Mouse (Mus musculus): ENCODE results near the gene Sap30bp.

GRCm38 (mm10) chr11:115995256-115995655 is 62.2 kb downstream of the Sap30bp start:
- TF ChIP-seq EP300 (IDR thresholded peaks at IDR 0.05; ENCODE audit: insufficient read depth, low read depth, low read length) (no peak), CTCF (IDR thresholded peaks at IDR 0.05; ENCODE audit: low read depth, low read length) (no peak), POLR2A (IDR thresholded peaks at IDR 0.05; ENCODE audit: insufficient read depth, low read length) (no peak)
